Mouse (Mus musculus) gastrocnemius, postnatal 14 days (tissue): Measurements from ENCODE around the gene Cpox. TPM values are rescaled to one million over a fixed set of nuclear protein-coding genes. Genes with fewer than 3 reads are reported as not detected.

ENCODE experiments used
- DNase-seq: peaks from one replicate; pipeline ENCODE4 v3.0.0; 2021; ENCODE audit warnings: mixed read lengths
- intact Hi-C: fragments of 180-260 bp; cut with DNase I; formaldehyde crosslinking; loops from one replicate; pipeline ENCODE4 v1.15.1; 2025; ENCODE audit warnings: low total_unique reads
- total RNA-seq, 2 experiments: library from RNA; stranded (reverse); gene quantifications; 2 replicates each; pipeline ENCODE4 v1.2.3; 2021

The Cpox gene
- total RNA-seq, 2 experiments from 2014 or later = 12.0 to 14.0 TPM

GRCm38 (mm10) chr16:58688534-58688933 is 18.4 kb downstream of the Cpox start:
- intact Hi-C loops = no loop called here
- no peak for DNase-seq

DNA sequence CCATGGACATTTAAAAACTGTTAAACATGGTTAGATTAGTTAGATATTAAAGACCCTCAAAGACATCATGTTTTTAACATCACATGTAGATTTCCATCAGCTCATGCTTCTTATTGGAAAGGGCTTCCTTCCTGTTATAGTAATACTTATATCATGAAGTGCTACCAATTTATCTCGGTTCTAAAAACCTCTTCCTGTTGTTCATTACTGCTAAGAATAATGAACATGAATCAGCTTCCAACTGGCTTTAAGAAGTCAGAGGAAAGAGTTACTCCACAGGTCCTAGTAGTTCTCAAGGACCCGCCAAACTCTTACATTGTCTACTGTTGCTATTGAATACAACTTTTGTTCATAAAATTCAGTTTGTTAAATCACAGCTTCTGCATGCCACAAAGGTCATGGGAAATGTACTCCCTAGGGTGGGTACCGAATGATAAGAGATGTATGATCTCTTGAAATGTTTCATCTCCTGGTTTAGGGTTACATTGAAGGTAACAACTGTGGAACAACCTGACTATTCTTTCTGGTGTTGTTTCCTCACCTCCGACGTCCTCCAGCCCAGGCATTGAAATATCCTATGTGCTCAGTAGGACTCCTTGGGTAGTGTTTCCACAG is 19.6 kb downstream of the Cpox start:
- DNase-seq = no peak
- intact Hi-C loops = no loop called here

GRCm38 (mm10) chr16:58690322-58690732 is 20.2 kb downstream of the Cpox start:
- intact Hi-C loops = no loop called here
- no peak for DNase-seq

DNA sequence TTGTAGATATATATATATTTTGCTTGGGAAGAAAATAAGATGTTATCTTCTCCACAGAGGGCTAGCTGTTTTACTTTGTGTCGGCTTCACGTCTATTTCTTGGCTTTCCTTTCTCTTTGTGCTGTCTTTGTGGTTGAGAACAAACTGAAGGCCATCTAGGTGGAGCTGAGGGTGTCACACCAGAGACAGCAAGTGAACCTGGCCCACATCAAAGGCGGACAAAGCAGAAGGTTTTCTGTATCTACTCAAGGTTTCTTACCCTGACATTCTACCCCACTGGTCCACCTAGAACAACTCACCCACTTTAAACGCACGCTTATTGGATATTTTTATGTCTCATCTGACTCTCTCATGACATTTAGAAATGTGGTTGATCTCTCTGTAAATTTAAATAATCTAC is 24.0 kb downstream of the Cpox start:
- no peak for DNase-seq
- intact Hi-C loops = no loop called here

DNA sequence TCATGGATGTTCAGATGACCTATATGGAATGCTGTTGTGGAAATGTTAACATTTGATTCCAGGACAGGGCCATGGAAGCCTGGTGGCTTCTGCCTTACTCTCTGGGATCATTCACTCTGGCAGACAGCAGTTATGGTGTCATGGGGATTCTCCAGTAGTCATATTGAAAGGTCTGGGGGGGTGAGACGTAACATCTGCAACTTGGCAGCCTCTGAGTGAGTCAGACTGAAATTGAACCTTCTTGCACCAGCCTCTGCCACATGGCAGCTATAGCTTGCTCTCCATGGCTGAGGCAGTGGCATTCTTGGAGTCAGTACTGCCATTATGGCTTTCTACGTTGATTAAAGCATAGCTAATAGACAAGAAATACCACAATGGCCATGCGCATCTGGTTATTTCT is 26.7 kb downstream of the Cpox start:
- intact Hi-C loops = no loop called here
- no peak for DNase-seq

DNA sequence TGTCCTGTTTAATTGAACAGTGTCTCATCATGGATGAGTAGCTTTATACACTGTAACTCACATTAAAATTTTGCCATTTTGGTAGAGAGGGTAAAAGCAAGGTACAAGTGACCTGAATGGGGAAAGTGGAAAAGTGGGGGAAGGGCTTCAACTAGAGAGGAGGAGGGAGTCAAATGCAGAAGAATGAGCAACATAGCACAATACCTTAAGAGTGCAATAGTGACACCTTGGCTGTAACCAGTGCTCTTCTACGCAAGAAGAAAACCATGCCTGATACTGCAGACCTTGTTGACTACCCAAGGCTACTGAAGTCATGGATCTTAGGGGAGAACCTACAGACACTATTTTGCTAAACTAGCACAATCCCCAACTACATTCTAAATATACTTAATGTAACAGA is 27.2 kb downstream of the Cpox start:
- intact Hi-C loops = no loop called here
- no peak for DNase-seq

GRCm38 (mm10) chr16:58700174-58700573 is 30.1 kb downstream of the Cpox start:
- DNase-seq = no peak
- intact Hi-C loops = no loop called here

DNA sequence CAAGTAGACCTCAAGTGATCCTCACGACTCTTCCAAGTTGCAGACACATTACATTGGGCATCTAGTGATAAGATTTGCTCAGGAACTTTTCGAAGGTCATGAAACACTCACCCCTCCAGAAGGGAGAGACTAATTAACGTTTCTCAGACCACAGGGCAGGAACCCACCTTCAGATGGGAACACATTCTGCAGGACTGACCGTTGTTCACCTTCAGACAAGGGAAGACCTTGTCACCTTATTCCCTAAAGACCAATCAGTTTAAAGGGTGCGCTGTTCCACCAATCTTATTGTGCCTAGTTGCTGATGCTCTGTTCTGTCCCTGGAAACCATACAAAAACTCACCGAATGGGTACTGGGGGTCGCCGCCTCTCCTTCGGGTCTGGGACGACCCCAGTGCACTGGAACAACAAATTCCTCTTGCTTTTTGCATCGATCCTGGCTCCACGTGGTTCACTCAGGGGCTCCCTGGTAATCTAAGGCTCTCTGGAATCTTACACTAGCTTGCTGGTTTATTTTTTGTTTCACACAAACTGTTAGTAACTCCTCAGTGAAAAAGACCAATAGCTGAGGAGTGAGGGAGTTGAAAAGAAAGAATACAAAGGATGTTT is 30.8 kb downstream of the Cpox start:
- intact Hi-C loops = no loop called here
- DNase-seq = no peak

DNA sequence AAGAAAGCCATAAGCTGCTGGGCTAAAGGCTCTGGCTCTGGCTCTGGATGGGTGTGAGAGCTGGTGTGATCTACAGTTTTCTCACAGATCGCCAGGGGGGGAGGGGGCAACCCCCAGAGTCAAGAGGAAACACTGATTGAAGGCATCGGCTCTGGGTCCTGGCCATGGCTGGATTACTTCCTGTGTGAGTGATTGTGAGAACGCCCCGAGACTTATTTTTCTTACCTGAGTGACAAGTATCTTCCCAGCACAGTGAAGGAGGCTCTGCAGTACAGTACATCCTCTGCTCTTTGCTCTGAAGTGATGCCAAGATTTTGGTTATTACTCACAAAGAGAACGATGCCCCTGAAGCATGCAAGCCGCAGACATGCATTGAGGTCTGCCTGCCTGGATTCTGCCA is 31.7 kb downstream of the Cpox start:
- intact Hi-C loops = no loop called here
- no peak for DNase-seq

DNA sequence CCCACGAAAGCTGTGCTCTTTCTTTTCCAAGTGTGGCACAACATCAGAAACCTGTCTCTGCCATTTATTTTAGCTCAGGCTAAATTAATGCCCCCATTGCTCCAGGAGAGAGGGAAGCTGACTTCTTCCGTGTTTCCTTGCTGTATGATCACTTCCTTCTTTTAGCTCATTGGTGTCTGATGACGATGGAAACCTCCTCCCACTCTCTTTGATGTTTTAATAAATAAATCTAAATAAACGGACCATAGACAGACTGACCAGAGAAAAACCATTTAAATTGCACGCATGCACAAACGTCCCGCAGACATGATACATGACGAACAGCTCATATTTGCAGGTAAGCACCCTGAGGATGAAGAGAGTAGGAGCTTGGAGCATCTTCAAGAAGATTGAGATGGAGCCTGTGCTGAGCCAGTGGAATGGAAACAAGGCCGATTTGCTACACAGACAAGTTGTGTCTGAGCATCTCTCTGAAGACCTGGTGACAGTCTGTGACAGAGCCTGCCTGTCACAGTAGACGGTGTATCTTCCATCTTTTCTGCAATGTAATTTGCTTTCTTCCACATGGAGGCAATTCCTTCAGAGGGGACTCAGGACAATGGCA is 32.3 kb downstream of the Cpox start:
- no peak for DNase-seq
- intact Hi-C loops = no loop called here

DNA sequence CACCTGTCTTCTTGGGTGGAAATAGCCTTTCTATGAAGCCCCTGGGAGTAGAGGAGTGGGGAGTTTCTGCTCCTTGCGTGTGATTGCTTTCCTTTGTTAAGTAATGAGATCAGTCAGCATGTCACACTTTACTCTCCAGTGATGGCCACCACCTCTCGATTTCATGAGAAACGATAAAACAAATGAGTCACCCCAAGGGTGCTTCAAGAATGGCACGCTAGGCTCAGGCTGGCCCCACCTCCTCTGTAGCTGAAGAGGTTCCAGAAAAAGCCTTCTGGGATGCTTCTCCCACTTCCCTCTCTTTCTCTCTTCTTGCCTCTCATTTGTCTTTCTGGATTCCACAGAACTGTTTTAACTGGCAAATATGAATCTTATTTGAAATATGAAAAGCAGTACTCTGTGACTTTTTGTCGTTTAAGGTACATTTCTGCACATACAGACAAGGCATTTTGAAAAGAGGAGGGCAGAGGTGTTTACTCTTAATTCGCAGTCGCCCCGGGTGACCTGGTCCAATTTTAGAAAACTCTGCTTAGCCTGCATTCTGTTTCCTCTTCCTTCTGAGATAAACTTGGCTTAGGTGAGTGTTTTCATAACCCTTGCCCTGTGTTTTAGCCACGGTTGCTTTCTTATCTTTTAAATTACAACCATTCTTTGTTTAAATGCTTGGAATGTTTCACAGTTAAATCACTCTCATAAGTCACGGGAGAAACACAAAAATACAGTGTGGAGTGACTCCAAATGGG is 33.5 kb downstream of the Cpox start:
- intact Hi-C loops = no loop called here
- DNase-seq = no peak

DNA sequence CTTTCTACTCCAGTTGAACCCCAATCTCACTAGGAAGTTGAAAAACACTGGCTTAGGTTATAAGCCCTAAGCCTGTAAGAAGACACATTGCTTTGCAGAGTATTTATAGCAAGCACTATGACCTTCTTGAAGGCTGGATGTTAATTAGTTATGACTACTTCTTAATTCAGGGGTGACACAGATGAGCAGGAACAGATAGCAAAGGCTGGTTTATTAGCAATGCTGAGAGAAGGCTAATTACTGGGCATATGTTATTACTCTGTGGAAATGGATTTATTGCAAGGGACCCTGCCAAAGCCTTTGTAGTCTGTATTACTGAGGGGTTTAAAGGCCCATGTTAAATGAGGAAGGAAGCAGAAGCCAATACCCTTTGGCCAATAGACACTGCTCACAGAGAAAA is 34.9 kb downstream of the Cpox start:
- intact Hi-C loops = no loop called here
- no peak for DNase-seq

- intact Hi-C loops = no loop called here
- DNase-seq = no peak
Measured at GRCm38 (mm10) chr16:58707276-58707905, 37.3 kb downstream of the Cpox start.

- intact Hi-C loops = no loop called here
- DNase-seq = no peak
Measured at GRCm38 (mm10) chr16:58708601-58709475, 38.7 kb downstream of the Cpox start.

DNA sequence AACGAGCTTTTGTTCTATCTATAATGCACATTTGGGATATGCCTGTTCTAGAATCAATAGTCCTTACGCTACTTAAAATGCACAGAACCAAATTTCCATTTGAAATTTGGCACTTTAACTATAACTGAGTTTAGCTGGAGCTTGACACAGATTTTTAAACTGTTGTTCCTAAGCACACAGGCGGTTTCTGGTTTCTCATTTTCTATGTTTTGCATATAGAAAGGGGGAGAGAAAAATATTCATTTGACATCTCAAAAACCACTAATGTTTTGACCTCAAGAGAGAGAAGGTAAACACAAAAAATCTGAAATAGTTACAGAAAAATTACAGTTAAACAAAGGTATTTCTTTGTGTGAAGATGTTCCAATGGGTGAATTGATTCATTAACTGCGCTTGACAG is 39.4 kb downstream of the Cpox start:
- no peak for DNase-seq
- intact Hi-C loops = no loop called here

DNA sequence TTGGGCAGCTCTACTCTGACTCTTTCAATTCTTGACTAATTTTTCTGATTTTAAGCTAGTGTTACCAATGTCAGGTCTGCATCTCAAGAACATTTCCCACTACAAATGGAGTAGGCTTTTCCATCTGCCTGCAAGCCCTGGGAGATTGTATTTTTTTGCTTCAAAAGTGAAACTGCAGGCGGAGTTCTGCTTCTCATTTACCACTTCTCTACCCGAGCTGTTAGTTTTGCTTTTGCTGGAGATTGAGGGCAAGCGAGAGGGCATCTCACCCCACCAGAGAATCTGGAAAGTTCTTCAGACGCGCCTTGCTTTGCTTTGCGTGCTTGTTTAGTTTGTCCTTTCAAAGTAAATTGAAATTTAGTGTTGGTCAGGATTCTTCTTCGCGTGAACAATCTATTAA is 42.1 kb downstream of the Cpox start:
- intact Hi-C loops = no loop called here
- no peak for DNase-seq

DNA sequence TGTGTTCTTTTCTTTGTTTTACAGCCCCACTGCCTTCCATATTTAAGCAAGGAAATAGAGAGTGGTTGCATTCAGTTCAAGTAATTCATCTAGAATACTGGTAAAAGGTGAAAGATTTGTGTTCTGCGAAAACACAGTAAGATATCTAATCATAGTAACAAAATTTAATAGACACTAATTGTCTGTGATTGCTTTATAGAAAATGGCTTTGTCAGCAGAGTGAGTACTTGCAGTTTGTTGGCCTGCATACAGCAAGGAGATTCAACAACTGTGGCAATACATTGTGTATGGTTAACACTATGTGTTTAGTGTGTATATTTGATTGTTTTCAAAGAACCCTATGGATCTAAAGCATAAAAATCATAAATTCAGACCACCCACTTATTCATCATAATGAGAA is 43.0 kb downstream of the Cpox start:
- no peak for DNase-seq
- intact Hi-C loops = no loop called here

GRCm38 (mm10) chr16:58715018-58715417 is 44.9 kb downstream of the Cpox start:
- DNase-seq = no peak
- intact Hi-C loops = no loop called here

- intact Hi-C loops = no loop called here
- no peak for DNase-seq
Measured at GRCm38 (mm10) chr16:58718666-58719120, 48.6 kb downstream of the Cpox start, which contains the start of gene Gpr15. Gene Gpr15, minus strand, starts transcription at chr16:58719070.
